Mouse (Mus musculus) megakaryocyte, embryonic 14.5 days (primary cell): Measurements from ENCODE around the gene Gm20388. TPM values are rescaled to one million over a fixed set of nuclear protein-coding genes. Genes with fewer than 3 reads are reported as not detected.

Source experiments
- H3K27me3 ChIP-seq: replicated peaks from 2 replicates; pipeline ENCODE3; 2012; ENCODE audit warnings: inconsistent platforms
- H3K36me3 ChIP-seq: replicated peaks from 2 replicates; pipeline ENCODE3; 2012; ENCODE audit warnings: low read length, inconsistent platforms, mixed read lengths
- H3K4me1 ChIP-seq: 2 replicates; pipeline ENCODE4 v1.6.1; 2012; ENCODE audit warnings: inconsistent platforms
- H3K4me3 ChIP-seq: replicated peaks from 2 replicates; pipeline ENCODE3; 2012; ENCODE audit warnings: moderate library complexity, mild to moderate bottlenecking, inconsistent platforms
- H3K9me3 ChIP-seq: 2 replicates; pipeline ENCODE4 v1.6.1; 2012; ENCODE audit warnings: inconsistent platforms
- FLI1 ChIP-seq: IDR thresholded peaks from 2 replicates; pipeline ENCODE4 v1.6.1; 2012; ENCODE audit warnings: low read length, inconsistent platforms, mixed read lengths
- GATA1 ChIP-seq: IDR thresholded peaks from 3 replicates; pipeline ENCODE4 v1.6.1; 2012; ENCODE audit warnings: mixed read lengths, low read length, inconsistent platforms, borderline replicate concordance
- polyA plus RNA-seq: library from polyadenylated mRNA; stranded (reverse); fragments of >175 nt; gene quantifications from 2 replicates; pipeline ENCODE4 v1.2.3, GENCODE M21; 2012; ENCODE audit warnings: low replicate concordance; ENCODE audit not compliant: insufficient read depth

Gm20388 gene
- polyA plus RNA-seq, 1 experiment: 111 TPM

DNA sequence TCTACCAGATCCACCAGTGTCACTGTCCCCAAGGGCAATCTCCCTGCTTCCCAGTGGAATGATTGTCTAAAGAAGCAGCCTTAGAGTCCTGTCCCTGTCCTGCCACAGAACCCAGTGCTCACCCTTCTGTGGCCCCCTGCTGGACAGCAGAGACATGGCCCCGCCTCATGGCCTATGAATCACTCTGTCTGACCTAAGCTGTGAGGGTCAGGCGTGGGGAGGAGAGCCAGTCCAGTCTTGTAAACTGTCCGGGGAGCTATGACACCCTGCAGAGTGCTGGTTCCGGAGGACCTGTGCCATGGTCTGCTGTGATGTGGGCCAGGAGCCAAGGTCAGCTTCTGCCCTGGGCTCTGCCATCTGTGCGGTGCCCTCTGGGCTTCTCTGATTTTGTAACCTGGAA, 2229.1 kb downstream of the Gm20388 start:
- TF ChIP-seq GATA1: no peak
- no peak for TF ChIP-seq FLI1
- H3K4me3 ChIP-seq: peak overlapping the region; percentile 84
- H3K9me3 ChIP-seq: no peaks in the 10 kb centered on the region
- H3K4me1 ChIP-seq: peaks cover 49% of the 10 kb centered on the region
- H3K36me3 ChIP-seq: no peaks in the 10 kb centered on the region
- H3K27me3 ChIP-seq: peaks cover 45% of the 10 kb centered on the region

DNA sequence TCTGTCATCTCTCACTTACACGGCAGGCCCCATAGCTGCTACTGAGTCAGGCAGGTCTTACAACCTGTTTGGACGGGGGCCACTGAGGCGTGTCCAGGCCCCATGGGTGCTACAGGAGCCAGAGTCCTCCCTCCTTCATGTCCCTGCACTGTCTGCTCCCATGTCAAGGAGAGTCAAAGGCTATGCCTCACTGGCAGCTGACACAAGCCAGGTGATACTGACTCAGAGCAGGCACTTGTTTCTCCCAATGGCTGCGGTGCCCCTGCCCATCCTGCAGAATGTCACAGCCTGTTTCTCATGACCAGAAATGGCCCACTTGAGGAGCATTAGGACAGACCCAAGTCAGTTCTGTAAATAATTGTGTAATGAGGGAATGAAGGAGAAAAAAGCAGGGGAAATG, 2229.8 kb downstream of the Gm20388 start:
- peaks cover 48% of the 10 kb centered on the region for H3K27me3 ChIP-seq
- peak overlapping the region; percentile 9 for H3K4me3 ChIP-seq
- no peak for TF ChIP-seq GATA1
- TF ChIP-seq FLI1: no peak
- no peaks in the 10 kb centered on the region for H3K36me3 ChIP-seq
- peaks cover 53% of the 10 kb centered on the region for H3K4me1 ChIP-seq
- no peaks in the 10 kb centered on the region for H3K9me3 ChIP-seq

DNA sequence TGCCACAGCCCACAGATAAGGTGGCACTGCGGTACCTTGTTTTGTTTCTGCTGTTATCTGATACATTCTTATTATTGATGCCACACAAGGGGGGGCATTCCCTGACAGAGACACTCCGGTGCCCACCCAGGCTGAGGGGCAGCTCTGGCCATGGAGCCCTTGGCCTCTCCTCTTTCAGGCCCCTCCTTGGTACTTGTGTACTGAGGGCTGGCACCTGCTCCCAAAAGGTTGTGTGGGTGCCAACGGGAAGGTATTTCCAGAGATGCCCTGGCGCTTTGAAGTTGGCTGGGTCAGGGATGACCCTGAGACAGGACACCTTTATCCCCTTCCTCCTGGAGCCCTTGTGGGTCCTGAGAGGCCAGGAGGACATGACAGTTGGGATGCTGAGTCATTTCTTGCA, 2231.8 kb downstream of the Gm20388 start:
- H3K4me1 ChIP-seq: peaks cover 66% of the 10 kb centered on the region
- H3K36me3 ChIP-seq: no peaks in the 10 kb centered on the region
- no peak for TF ChIP-seq FLI1
- TF ChIP-seq GATA1: no peak
- no peak overlapping the region for H3K4me3 ChIP-seq
- H3K27me3 ChIP-seq: peaks cover 64% of the 10 kb centered on the region
- no peaks in the 10 kb centered on the region for H3K9me3 ChIP-seq

GRCm38 (mm10) chr8:122143231-122143630, 2232.6 kb downstream of the Gm20388 start:
- Histone ChIP-seq H3K36me3 (no peaks in the 10 kb centered on the region), H3K27me3 (peaks cover 65% of the 10 kb centered on the region), H3K4me1 (peaks cover 70% of the 10 kb centered on the region), H3K4me3 (no peak overlapping the region), H3K9me3 (no peaks in the 10 kb centered on the region)
- TF ChIP-seq FLI1 (no peak), GATA1 (no peak)

DNA sequence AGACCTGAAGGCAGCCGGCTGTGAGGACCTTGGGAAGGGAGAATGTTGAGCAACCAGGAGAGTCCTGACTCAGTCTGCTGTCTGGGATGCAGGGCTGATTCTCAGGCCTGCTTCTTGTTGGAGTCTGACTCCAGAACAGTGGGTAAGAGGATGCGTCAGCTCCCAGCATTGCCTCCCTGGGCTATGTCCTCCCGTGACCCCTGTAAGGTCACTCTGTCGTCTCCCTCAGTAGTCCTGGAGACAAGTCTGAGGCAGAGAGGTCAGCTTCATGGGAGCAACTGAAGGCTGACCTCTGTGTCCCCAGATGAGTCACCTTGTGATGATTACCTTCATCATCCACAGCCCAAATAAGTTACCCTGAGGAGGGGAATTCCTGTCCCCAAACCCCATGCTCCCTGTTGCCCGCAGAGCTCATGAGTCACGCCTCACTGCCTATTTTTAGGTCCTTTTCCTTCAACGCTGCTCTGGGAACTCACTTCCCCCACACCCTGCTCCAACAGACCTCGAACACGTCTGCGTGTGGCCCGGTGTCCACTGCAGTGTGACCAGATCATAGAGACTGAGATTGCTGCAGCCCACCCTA, 2234.2 kb downstream of the Gm20388 start:
- Histone ChIP-seq H3K36me3 (no peaks in the 10 kb centered on the region), H3K4me1 (peaks cover 74% of the 10 kb centered on the region)
- TF ChIP-seq GATA1 (no peak), FLI1 (no peak)

GRCm38 (mm10) chr8:122149045-122149444, 2238.4 kb downstream of the Gm20388 start:
- H3K36me3 ChIP-seq: no peaks in the 10 kb centered on the region
- no peaks in the 10 kb centered on the region for H3K9me3 ChIP-seq
- H3K4me3 ChIP-seq: no peak overlapping the region
- TF ChIP-seq GATA1: no peak
- no peak for TF ChIP-seq FLI1
- H3K27me3 ChIP-seq: peaks cover 83% of the 10 kb centered on the region
- peaks cover 42% of the 10 kb centered on the region for H3K4me1 ChIP-seq

More for the DNA sequence above, 2234.2 kb downstream of the Gm20388 start:
- H3K9me3 ChIP-seq: no peaks in the 10 kb centered on the region
- peaks cover 68% of the 10 kb centered on the region for H3K27me3 ChIP-seq
- peak overlapping the region; percentile 70 for H3K4me3 ChIP-seq

- Histone ChIP-seq H3K4me1 (peaks cover 40% of the 10 kb centered on the region), H3K27me3 (peaks cover 86% of the 10 kb centered on the region), H3K9me3 (no peaks in the 10 kb centered on the region), H3K4me3 (no peak overlapping the region), H3K36me3 (no peaks in the 10 kb centered on the region)
- TF ChIP-seq FLI1 (no peak), GATA1 (no peak)
Observed at GRCm38 (mm10) chr8:122149606-122150005, 2239.0 kb downstream of the Gm20388 start.

- Histone ChIP-seq H3K9me3 (no peaks in the 10 kb centered on the region), H3K4me3 (no peak overlapping the region), H3K27me3 (peaks cover 83% of the 10 kb centered on the region), H3K36me3 (no peaks in the 10 kb centered on the region), H3K4me1 (peaks cover 42% of the 10 kb centered on the region)
- TF ChIP-seq FLI1: no peak
- no peak for TF ChIP-seq GATA1
Observed at GRCm38 (mm10) chr8:122151541-122151940, 2240.9 kb downstream of the Gm20388 start.

- Histone ChIP-seq H3K4me1 (peaks cover 24% of the 10 kb centered on the region), H3K36me3 (no peaks in the 10 kb centered on the region), H3K9me3 (no peaks in the 10 kb centered on the region), H3K27me3 (peaks cover 75% of the 10 kb centered on the region), H3K4me3 (no peak overlapping the region)
- TF ChIP-seq GATA1: no peak
- TF ChIP-seq FLI1: no peak
Observed at GRCm38 (mm10) chr8:122155082-122155643, 2244.5 kb downstream of the Gm20388 start.

DNA sequence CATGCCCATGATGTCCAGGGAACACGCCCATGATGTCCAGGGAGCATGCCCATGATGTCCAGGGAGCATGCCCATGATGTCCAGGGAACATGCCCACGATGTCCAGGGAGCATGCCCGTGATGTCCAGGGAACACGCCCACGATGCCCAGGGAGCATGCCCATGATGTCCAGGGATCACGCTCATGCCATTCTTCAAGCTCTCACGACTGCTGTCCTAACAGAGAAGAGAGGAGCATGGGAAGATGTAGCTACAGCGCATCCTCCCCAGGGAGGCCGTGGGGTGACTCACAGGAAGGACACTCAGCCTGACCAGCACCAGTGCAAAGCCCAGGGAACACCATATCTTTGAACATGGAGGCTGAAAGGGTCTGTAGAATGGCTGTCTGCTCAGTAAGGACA, 2245.3 kb downstream of the Gm20388 start:
- no peaks in the 10 kb centered on the region for H3K9me3 ChIP-seq
- peaks cover 24% of the 10 kb centered on the region for H3K4me1 ChIP-seq
- TF ChIP-seq FLI1 (no peak), GATA1 (no peak)
- peaks cover 75% of the 10 kb centered on the region for H3K27me3 ChIP-seq
- H3K4me3 ChIP-seq: peak overlapping the region; percentile 73
- H3K36me3 ChIP-seq: no peaks in the 10 kb centered on the region
